Mouse (Mus musculus) spleen, adult 2 months (tissue): Measurements from ENCODE around the gene Sept11.

Experiments
- CTCF ChIP-seq: fragments of 200-500 bp; IDR thresholded peaks from 2 replicates; pipeline ENCODE4 v1.5.1; 2011; ENCODE audit warnings: mild to moderate bottlenecking, inconsistent platforms; ENCODE audit not compliant: insufficient read depth, insufficient read length, insufficient replicate concordance; ENCODE audit errors: extremely low read depth
- POLR2A ChIP-seq: fragments of 200-500 bp; IDR thresholded peaks from 2 replicates; pipeline ENCODE4 v1.6.1; 2011; ENCODE audit warnings: low read depth, low read length, inconsistent platforms

- no peak for TF ChIP-seq CTCF
- TF ChIP-seq POLR2A: no peak
Measured at GRCm38 (mm10) chr5:93154401-93154800, 61.2 kb downstream of the Sept11 start.
